Mouse (Mus musculus): Measurements from ENCODE around the gene Ablim1. TPM values are rescaled to one million over a fixed set of nuclear protein-coding genes. Genes with fewer than 3 reads are reported as not detected.

The Ablim1 gene
- total and polyA plus RNA-seq, 2 experiments = 16.6 to 23.7 TPM

GRCm38 (mm10) chr19:57055215-57056120 lies 259.3 kb downstream of the Ablim1 start:
- 93% methylated on average over 16 of the region's 16 CpGs for WGBS
- no peaks in the 10 kb centered on the region for H3K79me2 ChIP-seq (ENCODE audit: control insufficient read depth, insufficient read depth, low read length)
- no peak for DNase-seq (ENCODE audit: extremely low read depth, low read depth, low spot score)
- no peaks in the 10 kb centered on the region for H3K4me1 ChIP-seq (ENCODE audit: control insufficient read depth, insufficient read depth, low read length)
- no peak overlapping the region for H3K27ac ChIP-seq (replicated peaks; ENCODE audit: insufficient read depth, low read depth, low read length)
- TF ChIP-seq CTCF (IDR thresholded peaks at IDR 0.05; ENCODE audit: low read depth, low read length) (no peak), POLR2A (IDR thresholded peaks at IDR 0.05; ENCODE audit: extremely low read depth, insufficient read depth, low read length) (no peak)
- H3K4me3 ChIP-seq (ENCODE audit: insufficient read depth, low read depth, low read length) = no peak overlapping the region
- peaks cover 18% of the 10 kb centered on the region for H3K36me3 ChIP-seq (ENCODE audit: control insufficient read depth, insufficient read depth, low read length)
- H3K27me3 ChIP-seq (ENCODE audit: control insufficient read depth, insufficient read depth, low read length) = no peaks in the 10 kb centered on the region
- no peak overlapping the region for H3K9ac ChIP-seq (ENCODE audit: low read depth, low read length)

GRCm38 (mm10) chr19:57052959-57053358 lies 261.8 kb downstream of the Ablim1 start:
- 89% methylated on average over 8 of the region's 8 CpGs for WGBS

GRCm38 (mm10) chr19:57052016-57052415 lies 262.7 kb downstream of the Ablim1 start:
- no peaks in the 10 kb centered on the region for H3K4me1 ChIP-seq (ENCODE audit: control insufficient read depth, insufficient read depth, low read length)
- H3K4me3 ChIP-seq (ENCODE audit: insufficient read depth, low read depth, low read length) = no peak overlapping the region
- H3K79me2 ChIP-seq (ENCODE audit: control insufficient read depth, insufficient read depth, low read length) = no peaks in the 10 kb centered on the region
- no peak for TF ChIP-seq POLR2A (IDR thresholded peaks at IDR 0.05; ENCODE audit: extremely low read depth, insufficient read depth, low read length)
- TF ChIP-seq CTCF (IDR thresholded peaks at IDR 0.05; ENCODE audit: low read depth, low read length) = no peak
- peaks cover 4% of the 10 kb centered on the region; the same call in 1 of the 2 replicates for H3K36me3 ChIP-seq (ENCODE audit: control insufficient read depth, insufficient read depth, low read length)
- H3K27me3 ChIP-seq (ENCODE audit: control insufficient read depth, insufficient read depth, low read length) = no peaks in the 10 kb centered on the region
- WGBS = 95% methylated on average over 7 of the region's 7 CpGs
- H3K27ac ChIP-seq (replicated peaks; ENCODE audit: insufficient read depth, low read depth, low read length) = no peak overlapping the region
- no peak overlapping the region for H3K9ac ChIP-seq (ENCODE audit: low read depth, low read length)
- DNase-seq (ENCODE audit: extremely low read depth, low read depth, low spot score) = no peak

More at GRCm38 (mm10) chr19:57052959-57053358, 261.8 kb downstream of the Ablim1 start:
- DNase-seq (ENCODE audit: extremely low read depth, low read depth, low spot score) = no peak
- Histone ChIP-seq H3K4me3 (ENCODE audit: insufficient read depth, low read depth, low read length) (no peak overlapping the region), H3K36me3 (ENCODE audit: control insufficient read depth, insufficient read depth, low read length) (peaks cover 8% of the 10 kb centered on the region), H3K27me3 (ENCODE audit: control insufficient read depth, insufficient read depth, low read length) (no peaks in the 10 kb centered on the region), H3K27ac (replicated peaks; ENCODE audit: insufficient read depth, low read depth, low read length) (no peak overlapping the region), H3K4me1 (ENCODE audit: control insufficient read depth, insufficient read depth, low read length) (no peaks in the 10 kb centered on the region), H3K79me2 (ENCODE audit: control insufficient read depth, insufficient read depth, low read length) (no peaks in the 10 kb centered on the region), H3K9ac (ENCODE audit: low read depth, low read length) (no peak overlapping the region)
- TF ChIP-seq POLR2A (IDR thresholded peaks at IDR 0.05; ENCODE audit: extremely low read depth, insufficient read depth, low read length) (no peak), CTCF (IDR thresholded peaks at IDR 0.05; ENCODE audit: low read depth, low read length) (no peak)

- DNase-seq (ENCODE audit: extremely low read depth, low read depth, low spot score) = no peak
- TF ChIP-seq CTCF (IDR thresholded peaks at IDR 0.05; ENCODE audit: low read depth, low read length) (no peak), POLR2A (IDR thresholded peaks at IDR 0.05; ENCODE audit: extremely low read depth, insufficient read depth, low read length) (no peak)
- WGBS = 90% methylated on average over 16 of the region's 16 CpGs
Observed at GRCm38 (mm10) chr19:57049592-57050090, 265.1 kb downstream of the Ablim1 start.

GRCm38 (mm10) chr19:57047671-57048320 lies 266.9 kb downstream of the Ablim1 start:
- H3K4me3 ChIP-seq (ENCODE audit: insufficient read depth, low read depth, low read length) = no peak overlapping the region
- H3K27me3 ChIP-seq (ENCODE audit: control insufficient read depth, insufficient read depth, low read length) = no peaks in the 10 kb centered on the region
- no peaks in the 10 kb centered on the region for H3K4me1 ChIP-seq (ENCODE audit: control insufficient read depth, insufficient read depth, low read length)
- WGBS = 78% methylated on average over 9 of the region's 9 CpGs
- TF ChIP-seq POLR2A (IDR thresholded peaks at IDR 0.05; ENCODE audit: extremely low read depth, insufficient read depth, low read length) (no peak), CTCF (IDR thresholded peaks at IDR 0.05; ENCODE audit: low read depth, low read length) (no peak)
- H3K27ac ChIP-seq (replicated peaks; ENCODE audit: insufficient read depth, low read depth, low read length) = no peak overlapping the region
- no peaks in the 10 kb centered on the region for H3K79me2 ChIP-seq (ENCODE audit: control insufficient read depth, insufficient read depth, low read length)
- DNase-seq (ENCODE audit: extremely low read depth, low read depth, low spot score) = peak; percentile 25
- H3K36me3 ChIP-seq (ENCODE audit: control insufficient read depth, insufficient read depth, low read length) = peaks cover 4% of the 10 kb centered on the region; the same call in 1 of the 2 replicates
- H3K9ac ChIP-seq (ENCODE audit: low read depth, low read length) = no peak overlapping the region

More at GRCm38 (mm10) chr19:57049592-57050090, 265.1 kb downstream of the Ablim1 start:
- Histone ChIP-seq H3K9ac (ENCODE audit: low read depth, low read length) (no peak overlapping the region), H3K36me3 (ENCODE audit: control insufficient read depth, insufficient read depth, low read length) (peaks cover 4% of the 10 kb centered on the region; the same call in 1 of the 2 replicates), H3K4me1 (ENCODE audit: control insufficient read depth, insufficient read depth, low read length) (no peaks in the 10 kb centered on the region), H3K27me3 (ENCODE audit: control insufficient read depth, insufficient read depth, low read length) (no peaks in the 10 kb centered on the region), H3K79me2 (ENCODE audit: control insufficient read depth, insufficient read depth, low read length) (no peaks in the 10 kb centered on the region), H3K4me3 (ENCODE audit: insufficient read depth, low read depth, low read length) (no peak overlapping the region), H3K27ac (replicated peaks; ENCODE audit: insufficient read depth, low read depth, low read length) (no peak overlapping the region)

All from liver, adult 2 months (tissue).